Mouse (Mus musculus) embryonic fibroblast, embryonic 13.5 days (primary cell): Measurements from ENCODE around the gene Myrip.

ENCODE experiments used
- CTCF ChIP-seq: IDR thresholded peaks from 2 replicates; pipeline ENCODE4 v1.5.1; 2011; ENCODE audit warnings: mild to moderate bottlenecking, control low read depth, low read length, moderate library complexity, borderline replicate concordance; ENCODE audit not compliant: insufficient read depth
- POLR2A ChIP-seq: IDR thresholded peaks from 2 replicates; pipeline ENCODE4 v1.6.1; 2011; ENCODE audit warnings: low read depth, mild to moderate bottlenecking, control low read depth, low read length, moderate library complexity

DNA sequence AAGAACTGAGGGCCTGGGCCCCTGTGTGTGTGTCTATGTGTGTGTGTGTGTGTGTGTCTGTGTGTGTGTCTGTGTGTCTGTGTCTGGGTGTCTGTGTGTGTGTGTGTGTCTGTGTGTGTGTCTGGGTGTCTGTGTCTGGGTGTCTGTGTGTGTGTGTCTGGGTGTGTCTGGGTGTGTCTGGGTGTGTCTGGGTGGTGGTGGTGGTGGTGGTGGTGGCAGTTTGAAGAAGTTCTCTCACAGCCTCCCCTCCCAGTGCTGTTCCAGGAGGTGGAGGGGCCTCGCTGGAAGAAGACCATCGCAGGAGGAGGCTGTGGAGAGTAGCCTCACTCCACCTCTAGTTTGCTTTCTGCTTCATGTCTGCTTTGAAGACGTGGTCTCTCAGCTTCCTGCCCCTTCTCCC, 180.3 kb downstream of the Myrip start:
- TF ChIP-seq CTCF (no peak), POLR2A (no peak)
